Mouse (Mus musculus) olfactory bulb, adult 2 months (tissue): ENCODE measurements around the gene Fam241b.

Experiments used
- CTCF ChIP-seq: fragments of 200-500 bp; IDR thresholded peaks from 2 replicates; pipeline ENCODE4 v1.5.1; 2012; ENCODE audit warnings: low read depth, mild to moderate bottlenecking, low read length, moderate library complexity; ENCODE audit not compliant: insufficient read depth
- POLR2A ChIP-seq: fragments of 200-500 bp; IDR thresholded peaks from 2 replicates; pipeline ENCODE4 v1.6.1; 2012; ENCODE audit warnings: mild to moderate bottlenecking, low read depth, low read length, moderate library complexity; ENCODE audit not compliant: insufficient read depth

DNA sequence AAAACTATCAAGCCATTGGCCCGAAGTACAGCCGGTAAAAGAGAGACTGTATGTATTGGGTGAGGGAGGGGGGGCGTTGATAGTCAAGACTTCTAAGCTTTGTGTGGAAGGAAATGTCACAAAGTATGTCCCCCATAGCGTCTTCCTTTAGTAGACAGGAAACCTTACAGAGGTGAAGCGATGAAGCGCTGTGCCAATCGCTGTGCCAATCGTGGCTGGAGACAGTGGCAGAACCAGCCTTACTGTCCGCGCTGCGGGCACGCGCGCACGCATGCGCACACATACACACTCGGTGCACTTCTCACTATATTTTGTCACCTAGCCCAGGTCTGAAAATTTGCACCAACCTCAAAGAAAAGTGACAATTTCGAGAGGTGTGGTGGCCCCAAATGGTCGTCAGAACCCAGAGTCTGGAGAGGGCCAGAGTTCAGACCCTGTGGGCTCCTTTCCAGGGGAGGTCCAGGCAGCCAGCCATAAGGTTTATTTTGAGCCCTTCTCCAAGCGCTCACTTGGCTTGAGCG is 15.9 kb downstream of the Fam241b start:
- no peak for TF ChIP-seq POLR2A
- TF ChIP-seq CTCF, result no peak
